ENCODE assay signal across 9 mouse cellular contexts in genomic region chr9:53829866-53830209, GRCm38 (mm10). TPM values are rescaled to one million over a fixed set of nuclear protein-coding genes. Genes with fewer than 3 reads are reported as not detected.
DNase-seq lines count a peak whose midpoint lies in the region; ATAC-seq and TF ChIP-seq lines count a peak whose summit lies in the region.
"Had no signal": no experiment of that assay in that cellular context is flagged by ENCODE, and none has a peak within 500 bp of the region (broad histone marks: within the 10 kb centered on the region; RNA-seq: fewer than 3 reads in every experiment).

No protein-coding gene starts in this region.

- peak overlapping the region; percentile 44; the same call in 1 of the 2 replicates for H3K9ac ChIP-seq in heart, embryonic 11.5 days (ENCODE audit: low read depth, low read length)
- H3K9ac ChIP-seq in hindbrain, embryonic 11.5 days (ENCODE audit: low read depth, low read length): peak overlapping the region; percentile 48; the same call in 1 of the 2 replicates
- H3K9ac ChIP-seq in midbrain, embryonic 11.5 days (ENCODE audit: low read length): peak overlapping the region; percentile 67

- peak overlapping the region; percentile 39 for H3K4me3 ChIP-seq in heart, embryonic 11.5 days (ENCODE audit: low read depth, low read length)
- H3K4me3 ChIP-seq in bone marrow macrophage, adult 2 months (ENCODE audit: insufficient read depth, low read length): peak overlapping the region; percentile 51
- peak overlapping the region; percentile 34 for H3K4me3 ChIP-seq in hindbrain, embryonic 11.5 days (ENCODE audit: low read depth, low read length)
- peak overlapping the region; percentile 29 for H3K4me3 ChIP-seq in midbrain, embryonic 11.5 days (ENCODE audit: low read depth, low read length)

- H3K4me2 ChIP-seq in heart, embryonic 11.5 days: peak overlapping the region; percentile 72
- H3K4me2 ChIP-seq in hindbrain, embryonic 11.5 days (replicated peaks; ENCODE audit: low read depth, low read length): peak overlapping the region; percentile 50
- peak overlapping the region; percentile 52 for H3K4me2 ChIP-seq in midbrain, embryonic 11.5 days

- no peak overlapping the region for H3K27ac ChIP-seq in heart, embryonic 11.5 days (ENCODE audit: low read depth, low read length)
- no peak overlapping the region for H3K27ac ChIP-seq in bone marrow macrophage, adult 2 months (ENCODE audit: insufficient read depth, low read depth, low read length)
- no peak overlapping the region for H3K27ac ChIP-seq in hindbrain, embryonic 11.5 days (ENCODE audit: low read depth, low read length)
- no peak overlapping the region for H3K27ac ChIP-seq in midbrain, embryonic 11.5 days (ENCODE audit: low read depth, low read length)

- H3K9me3 ChIP-seq in heart, embryonic 11.5 days (replicated peaks; ENCODE audit: control insufficient read depth, low read length): no peaks in the 10 kb centered on the region
- no peaks in the 10 kb centered on the region for H3K9me3 ChIP-seq in hindbrain, embryonic 11.5 days (ENCODE audit: control insufficient read depth, low read length)
- no peaks in the 10 kb centered on the region for H3K9me3 ChIP-seq in midbrain, embryonic 11.5 days (ENCODE audit: control insufficient read depth, low read length)
- H3K9me3 ChIP-seq: G1E had no signal

- TF ChIP-seq POLR2A in bone marrow macrophage, adult 2 months (IDR thresholded peaks at IDR 0.05; ENCODE audit: borderline replicate concordance, low read depth, low read length): no peak

- H3K27me3 ChIP-seq in heart, embryonic 11.5 days (ENCODE audit: control insufficient read depth, insufficient read depth, low read length): no peaks in the 10 kb centered on the region
- H3K27me3 ChIP-seq in hindbrain, embryonic 11.5 days (ENCODE audit: control insufficient read depth, insufficient read depth, low read length): no peaks in the 10 kb centered on the region
- H3K27me3 ChIP-seq in midbrain, embryonic 11.5 days (ENCODE audit: control insufficient read depth, insufficient read depth, low read length): no peaks in the 10 kb centered on the region

- no peak for DNase-seq in heart, adult 8-10 months (ENCODE audit: low spot score)
- no peak for DNase-seq in hindbrain, embryonic 11.5 days (ENCODE audit: low spot score)
- no peak for DNase-seq in midbrain, embryonic 11.5 days (ENCODE audit: low spot score, missing footprints)
- DNase-seq in ovary, adult 18-20 months (ENCODE audit: low spot score): no peak
- no peak for DNase-seq in layer of hippocampus, postnatal 14 days (ENCODE audit: low spot score in 2 of 2)
- DNase-seq in urinary bladder, postnatal 25 days (ENCODE audit: low spot score): no peak

- no peak for TF ChIP-seq CTCF in bone marrow macrophage, adult 2 months (IDR thresholded peaks at IDR 0.05; ENCODE audit: low read depth, low read length)

- H3K36me3 ChIP-seq in heart, embryonic 11.5 days (ENCODE audit: control insufficient read depth, insufficient read depth, low read length): no peaks in the 10 kb centered on the region
- no peaks in the 10 kb centered on the region for H3K36me3 ChIP-seq in hindbrain, embryonic 11.5 days (ENCODE audit: control insufficient read depth, insufficient read depth, low read length)
- H3K36me3 ChIP-seq in midbrain, embryonic 11.5 days (ENCODE audit: control insufficient read depth, insufficient read depth, low read length): no peaks in the 10 kb centered on the region
- H3K36me3 ChIP-seq: G1E had no signal

- no peaks in the 10 kb centered on the region for H3K4me1 ChIP-seq in heart, embryonic 11.5 days (ENCODE audit: control insufficient read depth, insufficient read depth, low read length)
- H3K4me1 ChIP-seq in bone marrow macrophage, adult 2 months (ENCODE audit: control insufficient read depth, insufficient read depth, low read length): no peaks in the 10 kb centered on the region
- H3K4me1 ChIP-seq in hindbrain, embryonic 11.5 days (replicated peaks; ENCODE audit: control insufficient read depth, insufficient read depth, low read length): no peaks in the 10 kb centered on the region
- no peaks in the 10 kb centered on the region for H3K4me1 ChIP-seq in midbrain, embryonic 11.5 days (ENCODE audit: control insufficient read depth, insufficient read depth, low read length)

- no peak for ATAC-seq in heart, embryonic 11.5 days (replicated peaks; ENCODE audit: insufficient number of reproducible peaks, low FRiP score, low TSS enrichment)
- peak; percentile 30; the same call in 1 of the 2 replicates for ATAC-seq in hindbrain, embryonic 11.5 days (ENCODE audit: low FRiP score)
- 0 out of 2 replicates have a peak, but pooled peaks have one; percentile 22 for ATAC-seq in midbrain, embryonic 11.5 days (ENCODE audit: low FRiP score)

- WGBS in heart, embryonic 11.5 days (ENCODE audit: insufficient replicate concordance): 29% methylated on average over 2 of the region's 2 CpGs
- WGBS in hindbrain, embryonic 11.5 days: 46% methylated on average over 2 of the region's 2 CpGs
- WGBS in midbrain, embryonic 11.5 days: 37% methylated on average over 2 of the region's 2 CpGs

RNA-seq across cellular contexts. Expression of gene Sln, which starts 20.1 kb away (rescaled TPM):
- 10.4 and 10.6 TPM in 2 replicates for polyA plus RNA-seq in heart, embryonic 11.5 days (2014; fragmentation: Nextera tagmentation; extraction: Ambion mirVana)
- 100 to 1,000 TPM in 2 of 4 experiments, 10 to 100 TPM in 2; 73.3 to 116 (median 93.1) TPM for total RNA-seq in heart, adult 8-10 months (2022)
- polyA plus RNA-seq in bone marrow macrophage, adult 2 months (2012; ENCODE audit: insufficient read depth, insufficient read length, missing spikeins): not detected in 2 replicates
- 1.1 and 2.1 TPM in 2 replicates for polyA plus RNA-seq in hindbrain, embryonic 11.5 days (2014; fragmentation: Nextera tagmentation; extraction: Ambion mirVana)
- polyA plus RNA-seq in midbrain, embryonic 11.5 days (2014; fragmentation: Nextera tagmentation; extraction: Ambion mirVana): not detected in 2 replicates
- total RNA-seq in layer of hippocampus, postnatal 14 days (2021): under 1 TPM; 0.29 to 0.99 TPM
- total RNA-seq: G1E had no signal
- polyA plus RNA-seq: G1E had no signal

RNA-seq across cellular contexts. Expression of gene Slc35f2, which starts 58.5 kb away (rescaled TPM):
- polyA plus RNA-seq in heart, embryonic 11.5 days (2014; fragmentation: Nextera tagmentation; extraction: Ambion mirVana): 0.82 and 1.2 TPM in 2 replicates
- under 1 TPM in 1 of 4 experiments, not detected in 3; 0.11 TPM for total RNA-seq in heart, adult 8-10 months (2022)
- polyA plus RNA-seq in bone marrow macrophage, adult 2 months (2012; ENCODE audit: insufficient read depth, insufficient read length, missing spikeins): not detected in 2 replicates
- polyA plus RNA-seq in hindbrain, embryonic 11.5 days (2014; fragmentation: Nextera tagmentation; extraction: Ambion mirVana): 2.1 and 3.3 TPM in 2 replicates
- 2.3 and 2.4 TPM in 2 replicates for polyA plus RNA-seq in midbrain, embryonic 11.5 days (2014; fragmentation: Nextera tagmentation; extraction: Ambion mirVana)
- total RNA-seq in layer of hippocampus, postnatal 14 days (2021): 1 to 10 TPM; 5.9 to 6.6 TPM
- polyA plus RNA-seq: G1E had no signal
